Mouse (Mus musculus) macrophage (primary cell): ENCODE results near the gene Slc27a3. TPM values are rescaled to one million over a fixed set of nuclear protein-coding genes. Genes with fewer than 3 reads are reported as not detected.

Experiments
- H3K27ac ChIP-seq: fragments of 350-480 bp; formaldehyde crosslinking; 2 replicates; pipeline ENCODE4 v1.9.0; 2021
- H3K36me3 ChIP-seq: fragments of 350-480 bp; formaldehyde crosslinking; 2 replicates; pipeline ENCODE4 v1.9.0; 2021; ENCODE audit errors: inconsistent target
- H3K4me3 ChIP-seq: fragments of 350-480 bp; formaldehyde crosslinking; 2 replicates; pipeline ENCODE4 v1.9.0; 2021; ENCODE audit errors: inconsistent target
- H3K79me2 ChIP-seq: fragments of 350-480 bp; formaldehyde crosslinking; 2 replicates; pipeline ENCODE4 v1.9.0; 2021; ENCODE audit errors: inconsistent target
- WGBS: methylation state at CpG from one replicate; pipeline ENCODE4 v1.1.7; 2026; ENCODE audit warnings: inconsistent platforms; ENCODE audit not compliant: missing documents; 5-methylcytosine and 5-hydroxymethylcytosine counted together
- polyA plus RNA-seq: library from polyadenylated mRNA; stranded (reverse); fragments of 250-400 nt; gene quantifications from 3 replicates; pipeline ENCODE4 v1.2.4, GENCODE M21; 2018; ENCODE audit warnings: inconsistent platforms

Slc27a3 gene
- polyA plus RNA-seq, 1 experiment from 2014 or later: 0.09 TPM

DNA sequence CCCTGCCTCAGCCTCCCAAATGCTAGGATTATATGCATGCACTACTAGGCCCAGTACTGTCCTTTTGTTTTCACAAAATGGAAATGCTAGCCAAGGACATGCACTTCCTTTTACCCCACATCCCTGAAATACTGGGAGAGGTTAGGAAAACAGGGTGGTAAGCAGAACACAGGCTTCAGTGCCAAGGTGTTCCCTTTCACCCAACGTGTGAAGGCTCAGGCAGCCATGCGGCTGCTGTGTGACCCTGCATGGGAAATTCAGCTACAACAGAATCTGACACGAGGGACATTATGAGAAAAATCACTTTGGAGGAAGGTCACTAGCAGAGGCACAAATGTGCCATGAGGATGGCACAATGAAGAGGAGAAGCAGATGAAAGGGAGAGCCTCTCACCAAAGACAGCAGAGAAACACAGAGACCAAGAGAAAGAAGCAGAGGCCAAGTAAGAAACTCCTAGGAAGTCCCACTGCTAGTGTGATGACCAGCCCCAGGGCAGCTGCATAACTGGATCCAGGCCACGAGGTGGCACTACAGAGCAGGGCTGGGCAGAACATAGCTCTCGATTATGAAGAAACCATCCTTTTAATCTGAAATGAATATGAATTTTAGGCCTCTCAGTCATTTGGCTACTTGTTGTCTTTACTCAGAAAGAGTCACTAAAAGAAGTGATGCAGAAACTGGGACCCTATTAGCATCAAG lies 22.7 kb upstream of the Slc27a3 start:
- no peak overlapping the region for H3K4me3 ChIP-seq
- WGBS: 49% methylated on average over 5 of the region's 5 CpGs
- no peaks in the 10 kb centered on the region for H3K79me2 ChIP-seq
- no peak overlapping the region for H3K27ac ChIP-seq
- peaks cover 46% of the 10 kb centered on the region for H3K36me3 ChIP-seq

DNA sequence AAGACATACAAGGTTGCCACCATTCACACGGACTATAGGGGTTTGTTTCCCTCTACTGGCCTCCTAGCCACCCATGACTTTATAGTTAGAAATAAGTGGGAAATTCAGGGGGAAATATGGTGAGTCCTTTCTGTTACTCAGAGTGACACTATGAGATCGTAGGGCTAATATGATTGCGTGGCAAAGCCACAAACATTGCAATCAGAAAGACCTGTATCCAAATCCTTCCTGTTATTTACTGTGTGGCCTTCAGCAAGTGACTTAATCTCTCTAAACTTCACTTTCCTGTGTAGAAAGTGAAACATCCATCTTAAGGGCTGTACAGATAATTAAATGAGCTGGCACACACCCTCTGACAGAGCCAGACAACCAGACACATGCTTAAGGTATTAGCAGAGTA lies 19.0 kb upstream of the Slc27a3 start:
- WGBS: 27% methylated on average over 3 of the region's 3 CpGs
- H3K27ac ChIP-seq: no peak overlapping the region
- H3K79me2 ChIP-seq: no peaks in the 10 kb centered on the region
- H3K36me3 ChIP-seq: peaks cover 68% of the 10 kb centered on the region
- no peak overlapping the region for H3K4me3 ChIP-seq

DNA sequence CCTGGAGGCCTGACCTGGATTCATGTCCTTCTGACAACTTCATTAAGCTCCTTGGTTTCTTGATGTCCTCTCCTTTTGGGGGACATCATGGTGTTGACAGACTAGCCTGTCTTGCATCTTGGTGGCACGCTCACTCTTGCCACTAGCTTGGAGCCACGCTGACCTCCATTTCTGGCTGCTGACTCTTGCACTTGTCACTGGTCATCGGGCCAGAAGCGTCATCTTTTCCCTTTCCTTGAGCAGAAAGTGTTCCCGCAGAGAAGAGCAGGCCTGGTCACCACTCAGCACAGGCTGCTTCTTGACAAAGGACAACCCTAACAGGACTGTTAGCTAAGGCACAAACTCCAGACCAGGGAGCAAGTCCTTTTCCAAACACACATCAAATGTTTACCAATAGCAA lies 16.7 kb upstream of the Slc27a3 start:
- no peak overlapping the region for H3K27ac ChIP-seq

DNA sequence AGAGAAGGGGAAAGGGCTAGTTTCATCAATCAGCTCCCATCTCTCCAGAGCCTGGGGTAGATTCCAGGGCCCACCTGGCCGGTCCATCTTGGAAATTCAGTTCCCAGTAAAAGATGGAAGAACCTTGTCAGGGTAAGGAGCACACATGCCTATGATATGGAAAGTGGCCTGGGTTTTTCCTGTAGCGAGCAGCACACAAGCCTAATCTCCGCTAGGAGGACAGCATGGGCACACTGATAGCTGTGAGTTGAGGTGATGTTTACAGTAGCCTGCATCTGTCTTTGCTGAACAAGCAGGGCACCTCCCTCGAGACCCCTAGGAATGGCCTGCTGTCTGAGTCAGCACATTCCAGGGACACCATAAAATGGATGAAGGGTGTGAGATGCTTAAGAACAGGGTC lies 14.9 kb upstream of the Slc27a3 start:
- H3K4me3 ChIP-seq: no peak overlapping the region
- peaks cover 94% of the 10 kb centered on the region for H3K36me3 ChIP-seq
- WGBS: 98% methylated on average over 4 of the region's 4 CpGs
- no peak overlapping the region for H3K27ac ChIP-seq
- H3K79me2 ChIP-seq: no peaks in the 10 kb centered on the region

More for the DNA sequence above, 16.7 kb upstream of the Slc27a3 start:
- no peak overlapping the region for H3K4me3 ChIP-seq
- WGBS: 100% methylated on average over 5 of the region's 5 CpGs
- no peaks in the 10 kb centered on the region for H3K79me2 ChIP-seq
- peaks cover 91% of the 10 kb centered on the region for H3K36me3 ChIP-seq

DNA sequence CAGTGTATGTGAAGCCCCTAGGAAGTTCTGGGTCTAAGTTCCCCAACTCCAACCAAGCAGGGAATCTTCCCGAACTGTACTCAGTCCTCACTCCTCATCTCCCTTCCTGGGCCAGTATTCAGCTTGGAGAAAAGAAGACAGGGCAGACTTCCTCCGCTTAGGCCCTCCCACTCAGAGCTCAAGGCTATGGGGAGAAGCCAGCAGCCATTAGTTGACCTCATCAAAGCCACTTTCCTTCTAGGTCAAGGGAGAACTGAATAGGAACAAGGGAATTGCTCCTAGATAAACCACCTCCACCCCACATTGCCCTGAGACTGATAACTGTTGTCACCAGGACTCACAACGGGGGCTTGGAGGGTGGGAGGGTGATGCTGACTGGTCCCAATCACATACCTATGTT lies 14.4 kb upstream of the Slc27a3 start:
- H3K4me3 ChIP-seq: no peak overlapping the region
- 96% methylated on average over 3 of the region's 3 CpGs for WGBS
- H3K36me3 ChIP-seq: peaks cover 97% of the 10 kb centered on the region
- H3K27ac ChIP-seq: no peak overlapping the region
- no peaks in the 10 kb centered on the region for H3K79me2 ChIP-seq

DNA sequence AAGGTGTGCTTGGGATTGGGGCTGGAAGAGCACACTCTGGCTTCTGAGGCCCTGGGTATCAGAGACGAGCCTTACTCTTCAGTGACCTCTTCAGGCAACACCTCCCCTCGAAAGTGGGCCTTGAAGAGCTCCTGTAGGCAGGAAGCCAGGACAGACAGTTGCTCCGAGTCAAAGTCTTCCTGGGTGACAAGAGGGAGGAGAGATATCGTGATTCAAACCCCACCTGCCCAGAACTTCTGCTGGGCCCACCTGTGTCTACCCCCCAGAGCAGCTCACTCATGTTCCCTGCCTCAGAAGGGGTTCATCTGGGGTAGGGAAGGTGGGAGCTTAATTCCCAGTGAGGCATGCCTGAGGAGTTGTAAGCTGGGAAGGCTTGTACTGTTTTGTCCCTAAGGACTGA lies 11.3 kb upstream of the Slc27a3 start:
- peaks cover 71% of the 10 kb centered on the region for H3K36me3 ChIP-seq
- no peak overlapping the region for H3K4me3 ChIP-seq
- 98% methylated on average over 4 of the region's 4 CpGs for WGBS
- no peak overlapping the region for H3K27ac ChIP-seq
- H3K79me2 ChIP-seq: no peaks in the 10 kb centered on the region

DNA sequence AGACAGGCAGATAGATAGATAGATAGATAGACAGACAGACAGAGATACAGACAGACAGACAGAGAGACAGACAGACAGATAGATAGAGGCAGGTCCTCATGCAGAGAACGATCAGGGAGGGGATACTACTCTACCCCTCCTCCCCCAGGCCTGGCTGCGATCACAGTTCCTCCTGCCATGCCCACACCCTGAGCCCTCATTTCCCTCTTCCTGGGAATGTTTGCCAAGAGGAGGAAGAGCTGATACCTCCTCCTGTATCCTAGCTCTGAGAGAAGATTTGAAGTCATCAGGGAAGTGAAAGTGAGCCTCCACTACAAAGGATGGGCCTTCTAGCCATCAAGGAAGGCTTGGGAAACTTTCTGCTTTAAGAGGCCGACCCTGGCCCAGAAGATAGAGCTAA lies 5.9 kb upstream of the Slc27a3 start:
- 39% methylated on average over 3 of the region's 3 CpGs for WGBS
- Histone ChIP-seq H3K36me3 (peaks cover 47% of the 10 kb centered on the region), H3K27ac (no peak overlapping the region), H3K79me2 (no peaks in the 10 kb centered on the region), H3K4me3 (no peak overlapping the region)

DNA sequence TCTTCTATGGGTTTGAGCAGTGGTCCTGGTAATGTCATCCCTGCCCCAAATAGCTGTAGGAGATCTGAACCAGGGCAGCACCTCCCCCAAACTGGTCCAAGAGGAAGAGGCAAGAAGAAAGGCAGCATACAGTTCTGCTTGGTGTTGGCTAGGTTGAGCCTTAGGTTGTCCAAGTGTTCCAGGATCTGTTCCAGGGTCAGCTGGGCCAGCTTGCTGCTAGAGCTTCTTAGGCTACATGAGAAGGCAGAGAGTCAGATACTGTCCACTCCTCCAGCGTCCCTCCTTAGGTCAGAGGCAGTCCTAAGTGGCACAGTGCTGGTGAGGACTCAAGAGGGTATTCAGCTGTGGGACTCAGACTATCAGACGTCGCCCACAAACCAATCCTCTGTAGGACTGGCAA lies 2.9 kb upstream of the Slc27a3 start:
- Histone ChIP-seq H3K27ac (no peak overlapping the region), H3K79me2 (no peaks in the 10 kb centered on the region), H3K4me3 (no peak overlapping the region), H3K36me3 (peaks cover 29% of the 10 kb centered on the region)
- 97% methylated on average over 3 of the region's 3 CpGs for WGBS

DNA sequence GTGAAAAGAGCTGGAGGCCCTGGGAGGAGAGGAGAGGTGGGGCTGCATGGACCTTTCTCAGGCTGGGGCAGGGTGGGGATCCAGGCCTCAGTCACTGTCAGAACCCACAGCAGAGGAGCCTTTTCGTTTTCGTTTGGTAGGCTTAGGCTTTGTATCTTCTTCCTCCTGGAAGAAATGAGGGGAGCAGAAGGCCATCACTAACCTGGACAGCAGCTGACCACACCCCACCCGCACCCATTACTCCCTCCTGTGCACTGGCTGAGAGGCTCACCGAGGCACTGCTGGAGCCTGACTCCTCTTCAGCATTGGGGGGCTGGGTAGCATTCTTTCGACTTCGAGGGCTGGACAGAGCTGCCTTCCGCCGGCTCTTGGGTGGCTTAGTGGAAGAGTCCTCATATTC lies 2.2 kb upstream of the Slc27a3 start:
- WGBS: 98% methylated on average over 8 of the region's 8 CpGs
- H3K36me3 ChIP-seq: peaks cover 29% of the 10 kb centered on the region
- H3K27ac ChIP-seq: no peak overlapping the region
- no peaks in the 10 kb centered on the region for H3K79me2 ChIP-seq
- H3K4me3 ChIP-seq: no peak overlapping the region

DNA sequence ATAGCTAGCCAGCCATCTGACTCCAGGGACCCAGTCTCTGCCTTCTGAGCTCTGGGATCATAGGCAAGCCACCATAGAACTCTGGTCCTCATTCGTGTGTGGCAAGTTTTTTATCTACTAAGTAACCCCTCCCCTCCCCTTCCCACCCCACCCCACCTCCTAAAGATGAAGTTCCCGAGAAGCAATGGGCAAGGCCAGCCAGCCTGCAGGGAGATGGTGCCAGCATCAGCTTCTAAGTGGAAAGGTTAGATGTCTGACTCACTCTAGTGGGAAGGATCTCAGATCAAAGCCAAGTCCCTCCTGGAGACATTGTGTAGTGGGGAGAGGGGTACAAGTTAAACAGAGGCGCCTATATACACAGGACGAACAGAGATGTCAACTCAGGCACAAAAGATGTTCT lies 1.3 kb upstream of the Slc27a3 start:
- Histone ChIP-seq H3K27ac (no peak overlapping the region), H3K4me3 (no peak overlapping the region), H3K79me2 (no peaks in the 10 kb centered on the region), H3K36me3 (peaks cover 29% of the 10 kb centered on the region)
- 98% methylated on average over 3 of the region's 4 CpGs for WGBS

DNA sequence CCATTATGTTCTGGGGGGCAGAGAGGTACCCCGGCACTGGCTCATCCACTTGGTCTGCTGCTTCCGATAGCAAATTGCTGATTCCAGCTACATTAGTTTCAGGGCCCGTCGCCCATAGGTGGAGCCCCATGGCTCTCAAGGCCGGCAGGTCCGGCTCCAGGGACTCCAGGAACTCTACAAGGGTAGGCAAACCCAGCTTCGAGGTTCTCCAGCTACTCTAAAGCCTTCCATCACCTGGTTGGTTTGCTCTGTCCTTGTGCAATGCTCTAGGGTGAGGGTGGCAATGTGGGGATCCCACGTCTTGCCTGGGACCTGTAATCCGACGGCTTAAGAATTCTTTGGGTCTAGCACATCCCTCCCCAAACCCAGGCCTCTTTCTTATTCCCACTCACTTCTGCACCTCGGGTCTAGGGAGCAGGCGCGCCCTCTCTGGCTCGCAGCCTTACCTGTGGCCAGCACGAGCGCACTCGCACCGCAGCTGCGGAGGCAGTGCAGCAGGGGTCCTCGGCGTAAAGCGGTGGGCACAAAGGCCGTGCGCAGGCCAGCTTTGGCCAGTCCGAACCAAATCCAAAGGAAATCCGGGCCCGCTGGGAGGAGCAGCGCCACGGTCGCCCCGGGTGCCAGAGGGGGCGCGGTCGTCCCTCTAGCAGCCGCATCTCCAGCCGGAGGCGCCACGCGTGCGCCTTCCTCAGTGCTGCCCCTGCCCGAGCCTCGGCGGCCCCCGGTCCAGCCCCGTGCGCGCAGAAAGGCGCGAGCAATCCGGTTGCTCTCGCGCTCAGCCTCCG lies 820 bp downstream of the Slc27a3 start:
- Histone ChIP-seq H3K27ac (no peak overlapping the region), H3K4me3 (no peak overlapping the region), H3K36me3 (peaks cover 27% of the 10 kb centered on the region), H3K79me2 (no peaks in the 10 kb centered on the region)
- WGBS: 35% methylated on average over 50 of the region's 53 CpGs

DNA sequence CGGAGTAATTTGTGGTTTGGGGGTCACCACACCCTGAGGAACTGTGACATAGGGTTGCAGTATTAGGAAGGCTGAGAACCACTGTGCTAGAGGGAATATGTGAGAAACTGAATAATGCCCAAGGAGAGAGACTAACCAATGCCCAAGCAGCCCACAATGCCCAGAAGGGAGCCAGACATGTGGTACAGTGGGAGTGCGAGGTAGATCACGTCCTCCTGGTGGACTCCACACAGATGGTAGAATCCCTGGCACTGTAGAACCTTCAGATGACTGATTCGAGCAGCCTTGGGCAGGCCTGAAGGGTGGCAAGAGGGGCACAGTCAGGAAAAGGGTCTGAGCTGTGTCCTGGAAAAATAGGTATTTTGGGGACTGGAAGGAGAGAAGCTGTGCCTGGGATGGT lies 1.5 kb downstream of the Slc27a3 start:
- Histone ChIP-seq H3K36me3 (peaks cover 20% of the 10 kb centered on the region), H3K4me3 (no peak overlapping the region), H3K79me2 (no peaks in the 10 kb centered on the region), H3K27ac (no peak overlapping the region)
- 74% methylated on average over 4 of the region's 4 CpGs for WGBS

DNA sequence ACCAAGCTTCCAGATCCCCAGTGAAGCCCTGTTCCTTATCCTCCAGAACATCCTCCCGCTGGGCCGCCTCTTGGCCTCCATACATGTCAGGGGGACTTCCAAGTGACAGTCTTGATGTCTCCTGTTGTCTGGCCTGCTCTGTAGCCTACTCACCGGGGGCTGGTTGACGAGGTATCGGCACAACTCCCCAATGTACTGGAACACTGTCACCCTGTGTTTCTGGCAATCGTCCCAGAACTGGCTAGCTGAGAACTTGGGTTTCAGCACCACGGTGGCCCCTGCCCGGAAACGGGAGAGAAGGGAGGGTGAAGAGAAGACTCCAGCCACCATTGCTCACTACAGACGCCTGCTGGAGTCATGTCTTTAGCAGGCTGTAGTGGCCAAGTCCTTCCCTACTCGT lies 2.3 kb downstream of the Slc27a3 start:
- peaks cover 13% of the 10 kb centered on the region for H3K36me3 ChIP-seq
- H3K4me3 ChIP-seq: no peak overlapping the region
- no peak overlapping the region for H3K27ac ChIP-seq
- 60% methylated on average over 11 of the region's 11 CpGs for WGBS
- no peaks in the 10 kb centered on the region for H3K79me2 ChIP-seq

DNA sequence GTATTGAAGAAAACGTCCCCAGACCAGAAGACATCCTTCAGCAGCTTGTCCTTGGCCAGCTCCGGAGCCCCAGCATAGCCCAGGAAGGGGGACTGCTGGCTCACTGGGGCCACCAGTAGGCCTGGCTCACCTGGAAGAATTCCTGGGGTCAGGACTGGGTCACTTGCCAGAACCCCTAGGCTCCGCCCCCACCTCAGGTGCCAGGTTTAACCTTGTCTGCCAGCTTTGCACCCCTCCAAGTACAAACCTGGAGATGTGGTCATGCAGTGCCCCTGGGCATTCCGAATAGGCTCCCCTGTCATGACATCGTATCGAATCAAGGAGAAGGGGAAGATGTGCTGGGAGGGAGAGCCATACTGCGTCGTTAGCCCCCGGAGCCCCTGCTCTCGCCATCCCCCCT lies 2.9 kb downstream of the Slc27a3 start:
- H3K4me3 ChIP-seq: no peak overlapping the region
- no peak overlapping the region for H3K27ac ChIP-seq
- H3K79me2 ChIP-seq: no peaks in the 10 kb centered on the region
- peaks cover 6% of the 10 kb centered on the region for H3K36me3 ChIP-seq
- WGBS: 98% methylated on average over 10 of the region's 10 CpGs

DNA sequence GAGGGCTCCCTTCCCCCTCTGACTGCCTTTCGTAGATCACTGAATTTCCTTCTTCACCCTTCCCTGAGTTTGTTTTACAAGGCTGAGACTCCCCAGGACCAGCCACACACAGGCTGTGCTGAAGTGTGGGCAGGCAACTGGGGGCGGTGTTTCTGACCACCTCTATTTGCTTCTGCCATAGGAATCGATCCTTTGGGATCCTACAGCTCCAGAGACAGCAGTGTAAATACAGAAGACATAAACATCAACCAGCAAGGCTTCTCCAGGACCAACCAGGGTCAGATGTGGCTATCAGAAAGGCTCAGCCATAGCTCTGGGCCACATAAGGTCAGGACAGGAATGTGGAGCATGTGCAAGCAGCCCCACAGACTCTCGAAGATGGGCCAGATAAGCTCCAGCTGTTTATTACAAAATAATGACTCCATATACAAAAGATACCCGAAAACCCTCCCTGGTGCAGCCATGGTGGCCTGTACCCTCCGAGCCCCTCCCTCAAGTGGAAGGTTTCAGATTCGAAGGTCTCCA lies 4.8 kb downstream of the Slc27a3 start:
- WGBS: 89% methylated on average over 7 of the region's 7 CpGs
- Histone ChIP-seq H3K27ac (no peak overlapping the region), H3K4me3 (no peak overlapping the region), H3K36me3 (no peaks in the 10 kb centered on the region), H3K79me2 (no peaks in the 10 kb centered on the region)
